Comparison of ENCODE assay signal across 26 mouse cellular contexts in genomic region chr17:12279810-12280209, GRCm38 (mm10). TPM values are rescaled to one million over a fixed set of nuclear protein-coding genes. Genes with fewer than 3 reads are reported as not detected.
A peak's percentile ranks its signal among the peaks of the same experiment; 100 is the strongest.
DNase-seq lines count a peak whose midpoint lies in the region; ATAC-seq and TF ChIP-seq lines count a peak whose summit lies in the region.
"Had no signal": no experiment of that assay in that cellular context is flagged by ENCODE, and none has a peak within 500 bp of the region (broad histone marks: within the 10 kb centered on the region; RNA-seq: fewer than 3 reads in every experiment).

No protein-coding gene starts in this region.

- no peaks in the 10 kb centered on the region; the same call in 1 of the 2 replicates for H3K9me3 ChIP-seq in embryonic facial prominence, embryonic 13.5 days
- H3K9me3 ChIP-seq in embryonic facial prominence, embryonic 10.5 days, result peaks cover 12% of the 10 kb centered on the region
- peaks cover 6% of the 10 kb centered on the region for H3K9me3 ChIP-seq in heart, embryonic 16.5 days (replicated peaks; ENCODE audit: control insufficient read depth, low read length)
- H3K9me3 ChIP-seq in heart, embryonic 12.5 days (replicated peaks), result peaks cover 7% of the 10 kb centered on the region
- H3K9me3 ChIP-seq in embryonic facial prominence, embryonic 14.5 days (ENCODE audit: control insufficient read depth, low read length), result peaks cover 7% of the 10 kb centered on the region; the same call in 1 of the 2 replicates
- H3K9me3 ChIP-seq: forebrain, embryonic 13.5 days had no signal

- DNase-seq in embryonic facial prominence, embryonic 10.5 days (ENCODE audit: low spot score), result no peak
- no peak for DNase-seq in embryonic facial prominence, embryonic 14.5 days (ENCODE audit: low spot score)
- no peak for DNase-seq in layer of hippocampus, adult 2 months (ENCODE audit: low spot score in 2 of 2)
- DNase-seq in thymus, postnatal 36 days, result no peak
- DNase-seq: cerebellum, adult 11 months; cerebellum, adult 9-11 months; gastrocnemius, adult 2 months; kidney, adult 11 months; kidney, postnatal 4 days; layer of hippocampus, adult 9-11 months; lung, adult 18-20 months; lung, postnatal 10 days; midbrain, embryonic 14.5 days; retina, postnatal 1 day; thymus, adult 18-20 months; thymus, postnatal 4 days had no signal

- H3K27me3 ChIP-seq in embryonic facial prominence, embryonic 13.5 days, result no peaks in the 10 kb centered on the region
- no peaks in the 10 kb centered on the region for H3K27me3 ChIP-seq in embryonic facial prominence, embryonic 10.5 days (replicated peaks; ENCODE audit: low read depth, poor library complexity, severe bottlenecking)
- no peaks in the 10 kb centered on the region for H3K27me3 ChIP-seq in heart, embryonic 16.5 days (ENCODE audit: control insufficient read depth, insufficient read depth, low read length)
- H3K27me3 ChIP-seq in heart, embryonic 12.5 days (replicated peaks), result no peaks in the 10 kb centered on the region
- H3K27me3 ChIP-seq in embryonic facial prominence, embryonic 14.5 days (replicated peaks; ENCODE audit: control insufficient read depth, insufficient read depth, low read length), result no peaks in the 10 kb centered on the region
- H3K27me3 ChIP-seq: embryonic facial prominence, embryonic 12.5 days; forebrain, embryonic 13.5 days; neural tube, embryonic 12.5 days had no signal

- no peak overlapping the region for H3K4me2 ChIP-seq in embryonic facial prominence, embryonic 13.5 days
- no peak overlapping the region for H3K4me2 ChIP-seq in heart, embryonic 16.5 days (ENCODE audit: low read depth, low read length)
- H3K4me2 ChIP-seq in heart, embryonic 12.5 days, result no peak overlapping the region; the same call in 1 of the 2 replicates
- no peak overlapping the region for H3K4me2 ChIP-seq in embryonic facial prominence, embryonic 14.5 days (ENCODE audit: low read depth, low read length)
- H3K4me2 ChIP-seq: embryonic facial prominence, embryonic 12.5 days; forebrain, embryonic 13.5 days; liver, embryonic 11.5 days; neural tube, embryonic 12.5 days had no signal

- H3K4me3 ChIP-seq in embryonic facial prominence, embryonic 13.5 days, result no peak overlapping the region
- H3K4me3 ChIP-seq in embryonic facial prominence, embryonic 10.5 days, result no peak overlapping the region
- H3K4me3 ChIP-seq in heart, embryonic 16.5 days (ENCODE audit: low read length), result no peak overlapping the region
- no peak overlapping the region for H3K4me3 ChIP-seq in heart, embryonic 12.5 days
- H3K4me3 ChIP-seq in embryonic facial prominence, embryonic 14.5 days (ENCODE audit: low read depth, low read length), result no peak overlapping the region
- no peak overlapping the region for H3K4me3 ChIP-seq in layer of hippocampus, adult 2 months
- H3K4me3 ChIP-seq: embryonic facial prominence, embryonic 12.5 days; forebrain, embryonic 13.5 days; gastrocnemius, adult 2 months; left cerebral cortex, adult 2 months; neural tube, embryonic 12.5 days had no signal

- H3K27ac ChIP-seq in embryonic facial prominence, embryonic 13.5 days, result 0 out of 2 replicates have a peak overlapping the region, but pooled peaks have one; percentile 11
- H3K27ac ChIP-seq in embryonic facial prominence, embryonic 10.5 days (replicated peaks), result no peak overlapping the region
- no peak overlapping the region for H3K27ac ChIP-seq in heart, embryonic 16.5 days (ENCODE audit: low read length)
- no peak overlapping the region for H3K27ac ChIP-seq in heart, embryonic 12.5 days (ENCODE audit: poor library complexity, severe bottlenecking)
- peak overlapping the region; percentile 61; the same call in 1 of the 2 replicates for H3K27ac ChIP-seq in embryonic facial prominence, embryonic 14.5 days (replicated peaks; ENCODE audit: low read depth, low read length)
- no peak overlapping the region for H3K27ac ChIP-seq in layer of hippocampus, adult 2 months
- H3K27ac ChIP-seq: embryonic facial prominence, embryonic 12.5 days; forebrain, embryonic 13.5 days; gastrocnemius, adult 2 months; left cerebral cortex, adult 2 months; neural tube, embryonic 12.5 days had no signal

- no peak overlapping the region for H3K9ac ChIP-seq in embryonic facial prominence, embryonic 13.5 days
- H3K9ac ChIP-seq in heart, embryonic 16.5 days (ENCODE audit: low read length), result no peak overlapping the region
- H3K9ac ChIP-seq in heart, embryonic 12.5 days, result no peak overlapping the region
- no peak overlapping the region for H3K9ac ChIP-seq in embryonic facial prominence, embryonic 14.5 days (ENCODE audit: low read depth, low read length)
- H3K9ac ChIP-seq: embryonic facial prominence, embryonic 12.5 days; forebrain, embryonic 13.5 days; neural tube, embryonic 12.5 days had no signal

- H3K4me1 ChIP-seq in embryonic facial prominence, embryonic 13.5 days, result peaks cover 16% of the 10 kb centered on the region; the same call in 1 of the 2 replicates
- no peaks in the 10 kb centered on the region for H3K4me1 ChIP-seq in embryonic facial prominence, embryonic 10.5 days
- peaks cover 9% of the 10 kb centered on the region for H3K4me1 ChIP-seq in heart, embryonic 16.5 days (ENCODE audit: control insufficient read depth, insufficient read depth, low read length)
- peaks cover 28% of the 10 kb centered on the region for H3K4me1 ChIP-seq in heart, embryonic 12.5 days (replicated peaks)
- H3K4me1 ChIP-seq in embryonic facial prominence, embryonic 14.5 days (ENCODE audit: control insufficient read depth, insufficient read depth, low read length), result peaks cover 10% of the 10 kb centered on the region; the same call in 1 of the 2 replicates
- H3K4me1 ChIP-seq: embryonic facial prominence, embryonic 12.5 days; forebrain, embryonic 13.5 days; neural tube, embryonic 12.5 days had no signal

- TF ChIP-seq CTCF in layer of hippocampus, adult 2 months (conservative IDR thresholded peaks at IDR 0.05), result no peak

- ATAC-seq in embryonic facial prominence, embryonic 13.5 days (ENCODE audit: insufficient number of reproducible peaks, insufficient read depth, low FRiP score, low TSS enrichment, low read depth), result no peak
- ATAC-seq in heart, embryonic 16.5 days (replicated peaks; ENCODE audit: extremely low read depth, insufficient read depth, low FRiP score), result peak; percentile 52; the same call in 1 of the 2 replicates
- no peak for ATAC-seq in heart, embryonic 12.5 days (ENCODE audit: insufficient number of reproducible peaks, low FRiP score)
- ATAC-seq in embryonic facial prominence, embryonic 14.5 days (ENCODE audit: low read depth), result no peak
- 0 out of 2 replicates have a peak, but pooled peaks have one; percentile 18 for ATAC-seq in megakaryocyte, adult 5-6 weeks (ENCODE audit: poor library complexity, severe bottlenecking)
- ATAC-seq: CD4-positive, CD25-positive, alpha-beta regulatory T cell, adult 4 months; forebrain, embryonic 13.5 days had no signal

- H3K36me3 ChIP-seq in embryonic facial prominence, embryonic 13.5 days, result peaks cover 29% of the 10 kb centered on the region
- H3K36me3 ChIP-seq in embryonic facial prominence, embryonic 10.5 days (replicated peaks), result peaks cover 41% of the 10 kb centered on the region
- peaks cover 8% of the 10 kb centered on the region for H3K36me3 ChIP-seq in heart, embryonic 16.5 days (ENCODE audit: control insufficient read depth, insufficient read depth)
- peaks cover 32% of the 10 kb centered on the region for H3K36me3 ChIP-seq in heart, embryonic 12.5 days
- peaks cover 33% of the 10 kb centered on the region; the same call in 1 of the 2 replicates for H3K36me3 ChIP-seq in embryonic facial prominence, embryonic 14.5 days (ENCODE audit: control insufficient read depth, insufficient read depth, low read length)

- 91% methylated on average over 10 of the region's 10 CpGs for WGBS in embryonic facial prominence, embryonic 13.5 days
- WGBS in embryonic facial prominence, embryonic 10.5 days, result 92% methylated on average over 10 of the region's 10 CpGs
- 43% methylated on average over 10 of the region's 10 CpGs for WGBS in heart, embryonic 16.5 days
- 57% methylated on average over 10 of the region's 10 CpGs for WGBS in heart, embryonic 12.5 days
- WGBS in embryonic facial prominence, embryonic 14.5 days, result 95% methylated on average over 10 of the region's 10 CpGs

RNA-seq across cellular contexts. Expression of gene Map3k4, which starts 38.8 kb away (rescaled TPM):
- 47.0 and 50.4 TPM in 2 replicates for polyA plus RNA-seq in embryonic facial prominence, embryonic 13.5 days (2015; fragmentation: Nextera tagmentation; extraction: Ambion mirVana)
- 49.1 and 51.4 TPM in 2 replicates for polyA plus RNA-seq in embryonic facial prominence, embryonic 10.5 days (2016; fragmentation: Nextera tagmentation; extraction: Ambion mirVana)
- polyA plus RNA-seq in heart, embryonic 16.5 days (2015; fragmentation: Nextera tagmentation; extraction: Ambion mirVana), result 28.1 and 33.4 TPM in 2 replicates
- 42.9 and 47.4 TPM in 2 replicates for polyA plus RNA-seq in heart, embryonic 12.5 days (2016; fragmentation: Nextera tagmentation; extraction: Ambion mirVana)
- 29.5 and 34.2 TPM in 2 replicates for polyA plus RNA-seq in embryonic facial prominence, embryonic 14.5 days (2014; fragmentation: Nextera tagmentation; extraction: Ambion mirVana)
- 10.4 and 11.3 TPM in 2 replicates for total RNA-seq in megakaryocyte, adult 5-6 weeks (2015)
- 19.9 and 22.0 TPM in 2 replicates for total RNA-seq in megakaryocyte, adult 5-6 weeks (2017)
- total RNA-seq in layer of hippocampus, adult 2 months (2021), result 10 to 100 TPM; 72.4 to 73.8 TPM

Comparison
In these comparisons a context has a peak if more than half of its experiments do, and no peak if none do; other contexts are left out.
1. ATAC-seq: peak in heart, embryonic 16.5 days (single experiment) and megakaryocyte, adult 5-6 weeks (single experiment); none in embryonic facial prominence, embryonic 13.5 days (single experiment), heart, embryonic 12.5 days (single experiment) and embryonic facial prominence, embryonic 14.5 days (single experiment).
2. H3K27ac ChIP-seq: peak in embryonic facial prominence, embryonic 13.5 days (single experiment) and embryonic facial prominence, embryonic 14.5 days (single experiment); none in embryonic facial prominence, embryonic 10.5 days (single experiment), heart, embryonic 16.5 days (single experiment), heart, embryonic 12.5 days (single experiment) and layer of hippocampus, adult 2 months (single experiment).